Mouse (Mus musculus) liver, embryonic 15.5 days (tissue): ENCODE results near the gene Zfp64. TPM values are rescaled to one million over a fixed set of nuclear protein-coding genes. Genes with fewer than 3 reads are reported as not detected.

ENCODE experiments used
- ATAC-seq: fragments of 200-750 bp; cut with Nextera tagmentation; 2 replicates; pipeline ENCODE4 v1.8.0; 2017; ENCODE audit warnings: moderate number of reproducible peaks, mild to moderate bottlenecking, moderate library complexity; ENCODE audit not compliant: insufficient read depth
- H3K27ac ChIP-seq: fragments of 300-500 bp; sonication (generic); replicated peaks from 2 replicates; pipeline ENCODE4 v1.5.1; 2015; ENCODE audit warnings: mild to moderate bottlenecking, inconsistent platforms
- H3K27me3 ChIP-seq: fragments of 300-500 bp; sonication (generic); 2 replicates; pipeline ENCODE4 v1.6.1; 2015; ENCODE audit warnings: mild to moderate bottlenecking, inconsistent platforms
- H3K36me3 ChIP-seq: fragments of 300-500 bp; sonication (generic); replicated peaks from 2 replicates; pipeline ENCODE4 v1.6.1; 2015; ENCODE audit warnings: moderate library complexity, mild to moderate bottlenecking, inconsistent platforms
- H3K4me1 ChIP-seq: fragments of 300-500 bp; sonication (generic); replicated peaks from 2 replicates; pipeline ENCODE4 v1.6.1; 2015; ENCODE audit warnings: inconsistent platforms
- H3K4me2 ChIP-seq: fragments of 300-500 bp; sonication (generic); 2 replicates; pipeline ENCODE4 v1.6.1; 2015; ENCODE audit warnings: moderate library complexity, mild to moderate bottlenecking, inconsistent platforms
- H3K4me3 ChIP-seq: fragments of 300-500 bp; sonication (generic); replicated peaks from 2 replicates; pipeline ENCODE4 v1.5.1; 2015; ENCODE audit warnings: mild to moderate bottlenecking, inconsistent platforms
- H3K9ac ChIP-seq: fragments of 300-500 bp; sonication (generic); 2 replicates; pipeline ENCODE4 v1.6.1; 2015; ENCODE audit warnings: moderate library complexity, mild to moderate bottlenecking, inconsistent platforms
- H3K9me3 ChIP-seq: fragments of 300-500 bp; sonication (generic); replicated peaks from 2 replicates; pipeline ENCODE4 v1.6.1; 2016; ENCODE audit warnings: inconsistent platforms
- WGBS: fragments of 180-500 bp; shearing (Covaris S2); methylation state at CpG from one replicate; pipeline ENCODE4 v1.1.7; 2015; ENCODE audit warnings: mixed read lengths; ENCODE audit not compliant: insufficient replicate concordance; 5-methylcytosine and 5-hydroxymethylcytosine counted together
- polyA plus RNA-seq: library from polyadenylated mRNA; unstranded; fragments of >200 nt; fragmentation: Nextera tagmentation; extraction: Ambion mirVana; gene quantifications from 2 replicates; pipeline ENCODE4 v1.2.1, GENCODE M21; 2015

Gene Zfp64
- polyA plus RNA-seq, 1 experiment from 2014 or later: 8.2 TPM

DNA sequence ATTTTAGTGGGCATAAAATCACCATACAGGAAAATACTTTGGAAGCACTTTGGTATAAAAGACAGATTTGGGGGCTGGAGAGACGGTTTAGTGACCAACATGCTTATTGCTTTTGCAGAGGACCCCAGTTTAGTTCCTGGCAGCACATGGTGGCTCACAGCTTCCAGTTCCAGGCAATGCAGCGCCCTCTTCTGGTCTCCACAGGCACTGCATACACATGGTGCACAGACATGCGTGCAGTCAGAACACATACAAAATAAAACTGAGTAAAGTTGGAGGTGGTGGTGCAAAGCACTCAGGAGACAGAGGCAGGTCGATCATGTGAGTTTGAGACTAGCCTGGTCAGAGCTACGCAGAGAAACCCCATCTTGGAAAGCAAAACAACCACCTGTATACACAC lies 32.9 kb downstream of the Zfp64 start:
- ATAC-seq: no peak
- Histone ChIP-seq H3K27me3 (no peaks in the 10 kb centered on the region), H3K27ac (no peak overlapping the region)

DNA sequence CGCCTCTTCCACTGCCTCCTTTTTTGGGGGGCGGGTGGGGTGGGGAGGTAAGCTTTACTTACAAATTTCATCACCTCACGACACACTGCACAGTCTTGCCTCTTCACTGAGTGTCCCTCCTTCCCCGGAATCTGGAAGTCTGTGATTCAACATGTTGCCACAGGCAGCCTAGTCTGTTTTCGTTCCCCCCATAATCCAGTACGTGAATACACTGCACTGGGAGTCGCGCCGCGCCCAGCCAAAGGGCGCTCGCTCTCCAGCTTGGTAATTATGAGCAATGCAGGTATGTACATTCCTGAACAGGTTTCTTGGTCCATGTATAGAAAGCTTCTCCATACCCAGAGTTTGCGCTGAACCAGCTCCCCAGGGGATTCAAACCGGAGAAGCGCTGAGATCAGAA lies 35.4 kb downstream of the Zfp64 start:
- WGBS: 66% methylated on average over 15 of the region's 15 CpGs
- no peaks in the 10 kb centered on the region for H3K4me1 ChIP-seq
- H3K4me3 ChIP-seq: no peak overlapping the region
- no peaks in the 10 kb centered on the region for H3K9me3 ChIP-seq
- no peak for ATAC-seq
- H3K27ac ChIP-seq: no peak overlapping the region
- no peak overlapping the region for H3K9ac ChIP-seq
- H3K27me3 ChIP-seq: no peaks in the 10 kb centered on the region
- H3K36me3 ChIP-seq: no peaks in the 10 kb centered on the region
- H3K4me2 ChIP-seq: no peak overlapping the region

More for the DNA sequence above, 32.9 kb downstream of the Zfp64 start:
- Histone ChIP-seq H3K4me2 (no peak overlapping the region), H3K9me3 (no peaks in the 10 kb centered on the region), H3K9ac (no peak overlapping the region), H3K4me1 (no peaks in the 10 kb centered on the region), H3K36me3 (peaks cover 15% of the 10 kb centered on the region), H3K4me3 (no peak overlapping the region)
- WGBS: 74% methylated on average over 5 of the region's 5 CpGs

DNA sequence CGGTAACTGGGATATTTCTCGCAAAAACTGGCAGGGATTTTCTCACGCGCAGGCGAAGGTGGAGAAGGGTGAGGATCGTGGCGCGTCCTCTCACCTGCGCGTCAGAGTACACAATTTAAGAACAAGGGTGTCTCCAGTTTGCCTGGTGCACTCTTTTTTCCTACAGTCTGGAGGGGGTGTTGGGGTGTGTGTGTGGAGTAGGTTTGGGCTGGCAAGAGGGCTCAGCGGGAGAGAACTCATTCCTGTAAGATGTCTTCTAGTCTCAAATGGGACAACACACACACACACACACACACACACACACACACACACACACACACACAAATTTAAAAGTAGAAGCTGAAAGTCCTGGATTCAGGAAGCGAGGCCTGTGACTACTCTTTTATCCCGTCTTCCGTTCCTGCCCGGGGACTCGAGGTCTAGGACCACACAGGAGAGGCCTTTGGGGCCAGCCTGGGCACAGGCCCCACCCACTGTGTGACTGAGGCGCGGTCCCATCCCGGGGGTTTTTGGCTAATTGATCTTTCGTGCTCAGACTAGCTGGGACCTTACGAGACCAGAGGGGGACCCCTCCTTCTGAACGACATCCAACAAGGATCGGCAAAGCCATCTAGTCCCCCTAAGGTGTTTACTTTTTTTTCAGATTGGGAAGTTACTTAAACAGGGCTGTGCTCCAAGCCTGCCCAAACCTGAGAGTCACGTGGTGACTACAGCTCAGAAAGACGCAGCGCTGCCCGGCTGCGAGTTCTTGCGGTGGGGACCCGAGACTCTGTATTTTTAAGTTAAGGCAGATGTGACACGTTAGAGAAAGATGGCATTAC lies 42.3 kb downstream of the Zfp64 start:
- Histone ChIP-seq H3K36me3 (no peaks in the 10 kb centered on the region), H3K9me3 (no peaks in the 10 kb centered on the region), H3K4me1 (peaks cover 8% of the 10 kb centered on the region), H3K9ac (no peak overlapping the region), H3K4me2 (peak overlapping the region; percentile 62), H3K27ac (no peak overlapping the region), H3K27me3 (peaks cover 49% of the 10 kb centered on the region), H3K4me3 (peak overlapping the region; percentile 38)
- ATAC-seq: no peak
- WGBS: 3% methylated on average over 31 of the region's 31 CpGs

DNA sequence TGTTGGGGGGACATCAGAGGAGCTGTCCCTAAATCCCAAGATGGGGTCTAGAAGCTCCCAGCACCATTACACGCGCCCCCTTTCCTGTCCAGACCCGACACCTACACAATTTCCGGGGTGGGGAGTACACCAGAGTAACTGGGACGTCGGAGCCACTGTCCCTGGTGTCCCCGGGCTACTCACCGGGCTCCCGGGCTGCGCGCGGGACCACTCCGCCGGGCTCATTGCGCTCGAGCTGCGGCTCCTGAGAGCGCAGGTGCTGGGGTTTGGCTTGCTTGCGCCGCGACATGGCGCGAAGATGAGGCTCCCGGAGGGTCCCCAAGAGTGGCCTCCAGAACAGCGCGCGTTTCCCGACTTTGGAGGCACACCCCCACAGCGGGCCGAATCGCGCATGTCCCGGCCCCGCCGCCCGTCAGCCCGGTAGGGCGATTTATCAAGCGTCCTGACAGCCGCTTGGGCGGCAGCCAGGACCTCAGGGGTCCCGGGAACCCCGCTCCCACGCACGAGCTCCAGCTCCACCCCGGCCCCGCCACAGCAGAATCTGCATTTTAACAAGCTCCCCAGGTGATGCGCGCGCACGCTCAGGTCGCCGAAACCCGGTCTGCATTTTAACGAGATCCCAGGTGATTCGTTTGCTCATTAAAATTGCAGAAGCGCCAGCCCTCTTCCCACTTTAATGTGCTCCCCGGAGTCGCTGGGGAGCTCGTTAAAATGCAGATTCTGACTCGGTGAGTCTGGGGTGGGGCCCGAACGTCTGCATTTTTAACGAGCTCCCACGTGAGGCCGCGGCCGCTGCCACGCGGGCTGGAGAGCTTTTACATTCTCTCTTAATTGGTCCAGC lies 43.1 kb downstream of the Zfp64 start:
- WGBS: under 1% methylated on average over 70 of the region's 70 CpGs

DNA sequence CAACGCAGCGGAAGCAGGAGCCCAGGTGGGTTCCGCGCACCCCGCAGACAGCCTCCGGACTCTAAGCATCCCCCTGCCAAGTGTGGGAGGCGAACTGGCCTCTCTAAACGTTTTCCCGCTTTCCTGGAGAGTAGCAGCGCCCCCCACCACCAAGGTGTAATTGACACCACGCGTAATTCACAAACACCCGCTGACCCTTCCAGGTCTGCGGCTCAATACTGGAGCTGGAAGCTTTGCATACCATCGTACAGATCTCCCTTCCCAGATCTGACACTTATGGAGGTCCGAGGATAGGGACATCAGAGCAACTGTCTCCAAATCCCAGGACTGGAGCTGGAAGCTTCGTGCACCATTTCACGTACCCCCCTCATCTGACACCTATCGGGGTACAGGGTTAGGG lies 43.9 kb downstream of the Zfp64 start:
- 5% methylated on average over 19 of the region's 19 CpGs for WGBS
- Histone ChIP-seq H3K9me3 (no peaks in the 10 kb centered on the region), H3K4me1 (peaks cover 8% of the 10 kb centered on the region), H3K36me3 (no peaks in the 10 kb centered on the region), H3K4me3 (no peak overlapping the region), H3K4me2 (no peak overlapping the region), H3K9ac (no peak overlapping the region), H3K27ac (no peak overlapping the region), H3K27me3 (peaks cover 49% of the 10 kb centered on the region)
- ATAC-seq: no peak

More for the DNA sequence above, 43.1 kb downstream of the Zfp64 start:
- H3K27ac ChIP-seq: no peak overlapping the region
- H3K27me3 ChIP-seq: peaks cover 49% of the 10 kb centered on the region
- peak overlapping the region; percentile 62 for H3K4me2 ChIP-seq
- H3K36me3 ChIP-seq: no peaks in the 10 kb centered on the region
- peaks cover 8% of the 10 kb centered on the region for H3K4me1 ChIP-seq
- H3K9ac ChIP-seq: no peak overlapping the region
- no peaks in the 10 kb centered on the region for H3K9me3 ChIP-seq
- peak overlapping the region; percentile 38 for H3K4me3 ChIP-seq
- no peak for ATAC-seq

DNA sequence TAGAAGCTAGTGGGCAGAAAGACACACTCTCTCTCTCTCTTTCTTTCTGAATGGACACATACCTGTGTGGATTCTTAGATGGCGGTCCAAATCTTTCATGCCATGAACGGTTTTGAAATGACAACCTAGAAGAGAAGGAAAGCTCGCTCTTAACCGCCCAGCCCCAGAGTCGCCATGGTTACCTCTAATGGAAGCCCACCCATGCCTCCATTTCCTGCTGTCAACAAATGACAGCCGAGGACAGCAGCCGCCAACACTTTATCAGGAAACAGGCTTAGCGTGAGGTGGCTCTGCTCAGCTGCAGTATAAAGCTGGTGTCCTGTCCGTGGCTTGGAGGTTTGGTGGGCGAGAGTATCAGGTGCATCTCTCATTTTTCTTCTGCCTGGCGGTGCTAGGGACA lies 49.4 kb downstream of the Zfp64 start:
- H3K36me3 ChIP-seq: no peaks in the 10 kb centered on the region
- H3K27ac ChIP-seq: no peak overlapping the region
- no peak overlapping the region for H3K4me3 ChIP-seq
- ATAC-seq: no peak
- WGBS: 16% methylated on average over 11 of the region's 11 CpGs
- no peak overlapping the region for H3K4me2 ChIP-seq
- H3K9ac ChIP-seq: no peak overlapping the region
- H3K27me3 ChIP-seq: peaks cover 21% of the 10 kb centered on the region
- H3K9me3 ChIP-seq: no peaks in the 10 kb centered on the region
- no peaks in the 10 kb centered on the region for H3K4me1 ChIP-seq

DNA sequence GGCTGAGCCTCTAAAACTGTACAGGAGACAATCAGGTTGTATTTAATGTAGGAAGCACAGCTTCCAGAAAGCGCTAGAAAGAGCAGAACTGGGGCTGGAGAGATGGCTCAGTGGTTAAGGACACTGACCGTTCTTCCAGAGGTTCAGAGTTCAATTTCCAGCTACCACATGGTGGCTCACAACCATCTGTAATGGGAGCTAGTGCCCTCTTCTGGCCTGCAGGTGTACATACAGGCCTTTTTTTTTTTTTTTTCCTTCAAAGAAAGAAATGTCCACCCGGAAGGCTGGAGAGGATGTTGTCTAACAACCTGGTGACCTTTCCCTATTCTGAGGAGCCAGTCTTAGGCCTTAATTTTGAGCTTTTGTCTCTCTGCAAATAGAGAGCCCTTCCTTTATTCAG lies 50.5 kb downstream of the Zfp64 start:
- peaks cover 10% of the 10 kb centered on the region for H3K27me3 ChIP-seq
- H3K9ac ChIP-seq: no peak overlapping the region
- no peaks in the 10 kb centered on the region for H3K9me3 ChIP-seq
- no peak for ATAC-seq
- H3K4me1 ChIP-seq: no peaks in the 10 kb centered on the region
- no peaks in the 10 kb centered on the region for H3K36me3 ChIP-seq
- WGBS: 55% methylated on average over 3 of the region's 3 CpGs
- H3K4me3 ChIP-seq: no peak overlapping the region
- H3K27ac ChIP-seq: no peak overlapping the region
- H3K4me2 ChIP-seq: no peak overlapping the region

DNA sequence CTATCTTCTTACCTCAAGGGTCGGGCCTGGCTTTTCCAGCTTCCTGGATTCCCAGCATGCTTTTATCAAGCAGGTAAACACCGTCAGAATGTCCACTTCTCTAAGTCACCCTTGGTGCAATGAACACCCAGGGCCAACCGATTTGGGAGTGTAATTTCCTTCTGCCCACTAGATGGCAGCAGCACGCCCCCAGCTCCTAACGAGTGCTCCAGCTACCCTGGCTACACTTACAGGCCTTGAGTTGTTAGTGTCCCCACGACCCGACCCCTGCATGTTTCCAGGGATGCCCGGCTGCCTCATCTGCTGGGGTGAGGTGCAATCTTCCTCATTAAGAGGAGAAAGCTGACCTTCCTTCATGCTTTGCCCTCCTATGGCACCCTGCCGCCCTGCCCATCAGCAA lies 51.2 kb downstream of the Zfp64 start:
- H3K9ac ChIP-seq: no peak overlapping the region
- H3K27ac ChIP-seq: no peak overlapping the region
- H3K4me2 ChIP-seq: no peak overlapping the region
- no peaks in the 10 kb centered on the region for H3K4me1 ChIP-seq
- 13% methylated on average over 9 of the region's 9 CpGs for WGBS
- ATAC-seq: no peak
- H3K27me3 ChIP-seq: peaks cover 5% of the 10 kb centered on the region; the same call in 1 of the 2 replicates
- no peaks in the 10 kb centered on the region for H3K9me3 ChIP-seq
- no peak overlapping the region for H3K4me3 ChIP-seq
- no peaks in the 10 kb centered on the region for H3K36me3 ChIP-seq

DNA sequence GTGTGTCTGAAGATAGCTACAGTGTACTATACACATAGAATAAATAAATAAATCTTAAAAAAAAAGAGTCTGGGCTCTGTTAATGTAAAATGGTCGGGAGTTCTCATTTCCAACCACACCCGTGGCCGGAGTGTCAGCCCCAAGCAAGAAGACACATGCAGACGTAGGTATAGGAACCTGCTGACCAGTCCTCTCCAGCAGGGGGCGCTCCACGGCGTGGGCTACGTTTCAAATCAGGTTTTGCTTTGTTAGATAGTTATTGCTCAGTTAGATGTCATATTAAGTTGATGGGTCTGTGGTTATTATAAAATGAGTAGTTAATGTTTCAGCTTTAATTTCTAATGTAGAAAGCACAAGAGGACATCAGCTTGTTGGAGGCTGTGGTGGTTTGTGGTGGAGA lies 52.8 kb downstream of the Zfp64 start:
- Histone ChIP-seq H3K4me1 (no peaks in the 10 kb centered on the region), H3K9ac (no peak overlapping the region), H3K4me3 (no peak overlapping the region), H3K36me3 (no peaks in the 10 kb centered on the region), H3K4me2 (no peak overlapping the region), H3K27me3 (no peaks in the 10 kb centered on the region), H3K27ac (no peak overlapping the region), H3K9me3 (no peaks in the 10 kb centered on the region)
- no peak for ATAC-seq
- WGBS: 8% methylated on average over 8 of the region's 8 CpGs

DNA sequence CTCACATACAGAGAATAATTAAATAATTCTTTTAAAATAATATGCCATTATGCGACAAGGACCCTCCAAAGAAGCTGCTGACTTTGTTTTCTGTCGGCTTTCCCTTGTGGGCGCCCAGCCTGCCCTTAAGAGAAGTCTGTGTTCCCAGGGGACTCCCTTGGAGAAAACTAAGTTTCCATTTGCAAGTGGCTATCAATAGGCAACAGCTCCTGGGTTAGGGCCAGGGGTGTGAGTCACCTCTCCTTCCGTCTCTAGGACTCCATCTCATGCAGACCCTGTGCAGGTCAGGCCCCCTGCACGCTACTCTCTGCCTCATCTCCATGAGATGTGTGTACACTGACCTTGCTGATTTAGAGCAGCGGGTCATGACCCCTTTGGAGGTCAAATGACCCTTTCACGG lies 57.5 kb downstream of the Zfp64 start:
- no peak for ATAC-seq
- 69% methylated on average over 7 of the region's 7 CpGs for WGBS
- no peak overlapping the region for H3K4me3 ChIP-seq

DNA sequence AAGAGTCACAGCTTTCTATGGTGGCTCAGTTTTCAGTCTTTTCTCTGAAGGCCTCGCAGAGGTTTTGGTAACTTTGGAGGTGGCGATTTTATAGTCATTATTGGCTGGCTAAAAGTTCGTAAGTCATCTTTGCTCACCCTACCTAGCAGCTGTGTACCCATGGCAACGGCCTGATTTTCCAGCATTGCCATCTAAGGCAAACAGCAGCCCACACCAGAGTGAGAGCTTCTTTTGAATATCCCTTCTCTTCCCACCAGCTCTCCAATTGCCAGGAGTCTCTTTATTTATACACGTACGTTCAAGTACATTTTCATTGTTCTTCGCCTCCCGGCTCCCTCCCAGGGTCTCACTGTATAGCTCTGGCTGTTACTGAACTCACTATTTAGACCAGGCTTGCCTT lies 59.9 kb downstream of the Zfp64 start:
- ATAC-seq: no peak
- Histone ChIP-seq H3K4me1 (no peaks in the 10 kb centered on the region), H3K4me2 (no peak overlapping the region), H3K9me3 (no peaks in the 10 kb centered on the region), H3K27ac (no peak overlapping the region), H3K27me3 (no peaks in the 10 kb centered on the region), H3K36me3 (no peaks in the 10 kb centered on the region), H3K9ac (no peak overlapping the region), H3K4me3 (no peak overlapping the region)
- WGBS: 73% methylated on average over 8 of the region's 8 CpGs

More for the DNA sequence above, 57.5 kb downstream of the Zfp64 start:
- Histone ChIP-seq H3K36me3 (no peaks in the 10 kb centered on the region), H3K4me1 (no peaks in the 10 kb centered on the region), H3K9me3 (no peaks in the 10 kb centered on the region), H3K4me2 (no peak overlapping the region), H3K9ac (no peak overlapping the region), H3K27ac (no peak overlapping the region), H3K27me3 (no peaks in the 10 kb centered on the region)
